Mouse (Mus musculus): ENCODE measurements around the gene Ergic1.

Gene Ergic1

DNA sequence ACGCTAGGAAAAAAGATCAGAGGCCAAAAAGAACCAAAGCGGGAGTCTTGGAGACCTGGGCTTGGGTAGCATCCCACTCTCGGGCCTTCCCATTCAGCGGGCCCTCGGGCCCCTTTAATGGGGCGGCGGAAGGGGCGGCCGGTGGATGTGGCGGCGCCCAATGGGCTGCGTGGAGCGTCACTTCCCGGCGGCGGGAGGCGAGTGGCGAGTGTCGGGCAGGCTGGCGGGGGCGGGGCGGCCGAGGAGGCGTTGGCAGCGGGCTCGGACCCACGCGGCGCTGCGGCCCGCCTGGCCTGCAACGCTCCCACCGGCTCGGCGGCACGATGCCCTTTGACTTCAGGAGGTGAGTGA is at the start of gene Ergic1:
Ergic1 (plus strand) TSS at position 200 of the 351 bp plus-strand sequence.
- under 1% methylated on average over 36 of the region's 36 CpGs for WGBS

- WGBS = 58% methylated on average over 7 of the region's 7 CpGs
Measured at GRCm38 (mm10) chr17:26511816-26512774, 49.2 kb upstream of the Ergic1 start.

DNA sequence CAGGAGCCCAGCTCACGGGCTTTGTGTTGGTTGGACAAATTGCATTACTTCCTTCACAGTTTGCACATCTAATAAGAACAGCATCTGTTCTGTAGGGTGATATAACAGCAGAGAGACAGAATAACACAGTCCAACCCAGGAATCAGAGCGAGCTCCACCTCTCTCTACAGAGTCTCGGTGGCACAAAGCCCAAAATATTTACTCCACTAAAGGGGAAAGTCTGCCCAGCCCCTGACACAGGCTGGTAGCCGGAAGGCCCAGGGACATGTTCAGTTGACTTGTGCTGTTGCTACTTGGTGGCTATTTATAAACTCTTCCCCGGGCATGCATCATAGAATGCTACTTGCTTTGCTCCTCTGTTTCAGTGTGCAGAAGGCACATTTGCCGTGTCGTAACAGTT is 48.3 kb upstream of the Ergic1 start:
- WGBS = 26% methylated on average over 7 of the region's 7 CpGs

- 90% methylated on average over 6 of the region's 6 CpGs for WGBS
Measured at GRCm38 (mm10) chr17:26513459-26514290, 47.6 kb upstream of the Ergic1 start.

- 90% methylated on average over 3 of the region's 3 CpGs for WGBS
Measured at GRCm38 (mm10) chr17:26514581-26515030, 46.7 kb upstream of the Ergic1 start.

GRCm38 (mm10) chr17:26515675-26516074 is 45.6 kb upstream of the Ergic1 start:
- 96% methylated on average over 4 of the region's 4 CpGs for WGBS

DNA sequence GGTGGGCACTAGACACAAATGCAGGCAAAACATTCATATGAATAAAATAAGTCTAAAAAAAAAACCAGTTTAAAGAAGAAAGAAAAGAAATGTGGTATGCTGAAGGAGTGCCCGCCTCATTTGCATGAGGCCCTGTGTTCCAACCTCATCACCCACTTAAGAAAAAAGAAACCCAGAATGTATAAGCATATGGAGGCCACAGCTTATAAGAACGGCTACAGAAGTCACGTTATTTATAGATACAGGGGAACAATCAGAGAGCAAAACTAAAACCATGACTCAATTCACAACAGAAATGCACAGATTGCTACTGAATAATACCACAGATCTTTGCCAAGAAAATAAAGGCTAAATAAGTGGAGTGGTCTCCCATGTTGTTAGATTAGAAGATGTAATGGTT is 43.0 kb upstream of the Ergic1 start:
- WGBS = 59% methylated on average over 3 of the region's 3 CpGs

GRCm38 (mm10) chr17:26522711-26523110 is 38.6 kb upstream of the Ergic1 start:
- 76% methylated on average over 4 of the region's 4 CpGs for WGBS

GRCm38 (mm10) chr17:26524801-26525200 is 36.5 kb upstream of the Ergic1 start:
- 52% methylated on average over 4 of the region's 4 CpGs for WGBS

DNA sequence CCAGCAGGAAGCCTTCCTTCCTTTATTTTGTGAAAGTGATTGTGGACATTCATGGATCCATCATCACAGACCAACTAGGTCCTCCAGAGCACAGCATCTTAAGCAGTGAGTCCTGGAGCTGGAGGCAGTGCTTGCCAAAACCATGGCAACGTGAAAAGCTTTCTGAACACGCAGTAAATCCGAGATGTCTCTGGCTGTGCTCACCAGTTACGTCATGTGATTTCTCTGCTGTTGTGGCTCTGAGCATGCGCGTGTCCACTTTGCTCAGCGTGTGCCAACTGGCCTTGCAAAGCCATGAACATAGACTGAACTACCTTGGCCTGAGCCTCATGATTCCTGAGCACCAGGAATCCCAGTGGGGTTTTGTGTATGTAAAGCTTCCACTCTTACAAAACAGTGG is 36.0 kb upstream of the Ergic1 start:
- WGBS = 31% methylated on average over 7 of the region's 7 CpGs

DNA sequence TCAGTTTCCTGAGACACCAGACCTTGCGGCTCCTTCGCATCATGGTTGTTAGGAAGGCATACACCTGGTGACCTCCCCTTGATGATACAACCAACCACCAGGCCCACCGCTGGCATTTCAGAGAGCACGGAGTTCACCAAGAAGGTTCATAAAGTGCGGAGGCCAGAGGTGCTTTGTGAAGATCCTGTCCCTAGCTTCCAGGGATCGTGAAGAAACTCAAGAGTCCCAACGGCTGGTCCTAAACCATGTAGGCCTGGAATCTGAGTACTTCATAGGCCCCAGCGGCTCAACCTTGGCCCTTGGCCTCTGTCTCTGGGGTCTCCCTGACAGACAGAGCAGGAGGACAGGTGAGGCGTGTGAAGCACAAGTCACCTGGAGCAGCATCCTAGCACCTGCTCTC is 34.0 kb upstream of the Ergic1 start:
- WGBS = 97% methylated on average over 9 of the region's 9 CpGs

DNA sequence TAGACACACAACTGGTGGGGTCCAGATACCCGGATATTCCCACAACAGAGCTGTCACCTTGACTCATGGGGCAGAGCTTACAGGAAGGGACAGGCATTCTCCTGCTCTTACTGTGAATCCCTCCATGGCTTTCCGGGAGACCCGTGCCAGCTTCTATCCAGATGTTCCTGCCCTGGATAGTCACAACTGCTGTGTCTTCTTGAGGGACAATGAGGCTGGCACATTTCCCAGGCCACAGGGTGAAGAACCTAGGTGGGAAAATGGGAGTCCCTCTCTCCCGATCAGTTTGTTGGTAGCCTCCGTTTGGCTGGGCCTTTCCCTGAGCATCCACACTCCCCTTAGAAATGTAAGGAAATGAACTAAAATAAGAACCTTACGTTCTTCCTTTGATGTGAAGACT is 32.5 kb upstream of the Ergic1 start:
- 58% methylated on average over 6 of the region's 6 CpGs for WGBS

- 78% methylated on average over 5 of the region's 5 CpGs for WGBS
Measured at GRCm38 (mm10) chr17:26529791-26530241, 31.5 kb upstream of the Ergic1 start.

- 48% methylated on average over 3 of the region's 3 CpGs for WGBS
Measured at GRCm38 (mm10) chr17:26530590-26531081, 30.7 kb upstream of the Ergic1 start.

DNA sequence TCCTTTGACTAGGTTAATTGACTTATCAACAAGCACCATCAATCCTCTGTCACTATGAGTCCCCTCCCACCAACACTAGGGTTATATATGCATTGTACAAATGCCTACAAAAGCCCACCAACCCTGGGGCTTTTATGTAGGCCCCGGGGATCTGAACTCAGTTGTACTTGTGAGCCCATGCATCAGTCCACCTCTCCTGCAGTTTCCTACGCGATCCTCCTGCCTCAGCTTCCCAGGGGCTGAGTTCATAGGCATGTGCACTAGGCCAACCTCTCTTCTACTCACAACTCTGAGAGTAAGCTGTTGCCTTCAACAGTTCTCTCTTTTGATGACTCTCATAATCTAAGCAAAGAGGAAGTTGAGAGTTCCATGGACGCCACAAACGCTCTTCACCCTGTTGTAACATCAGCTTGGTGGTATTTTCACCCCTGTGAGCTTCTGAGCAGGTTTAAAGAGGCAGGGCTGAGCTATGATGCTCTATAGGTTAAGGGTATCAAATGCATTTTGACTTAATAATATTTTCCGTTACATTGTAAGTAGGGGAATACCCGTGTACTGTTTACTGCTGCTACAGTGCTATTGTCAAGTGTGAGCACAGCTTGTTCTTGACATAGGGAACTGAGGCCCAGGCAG is 29.8 kb upstream of the Ergic1 start:
- WGBS = 92% methylated on average over 7 of the region's 7 CpGs

DNA sequence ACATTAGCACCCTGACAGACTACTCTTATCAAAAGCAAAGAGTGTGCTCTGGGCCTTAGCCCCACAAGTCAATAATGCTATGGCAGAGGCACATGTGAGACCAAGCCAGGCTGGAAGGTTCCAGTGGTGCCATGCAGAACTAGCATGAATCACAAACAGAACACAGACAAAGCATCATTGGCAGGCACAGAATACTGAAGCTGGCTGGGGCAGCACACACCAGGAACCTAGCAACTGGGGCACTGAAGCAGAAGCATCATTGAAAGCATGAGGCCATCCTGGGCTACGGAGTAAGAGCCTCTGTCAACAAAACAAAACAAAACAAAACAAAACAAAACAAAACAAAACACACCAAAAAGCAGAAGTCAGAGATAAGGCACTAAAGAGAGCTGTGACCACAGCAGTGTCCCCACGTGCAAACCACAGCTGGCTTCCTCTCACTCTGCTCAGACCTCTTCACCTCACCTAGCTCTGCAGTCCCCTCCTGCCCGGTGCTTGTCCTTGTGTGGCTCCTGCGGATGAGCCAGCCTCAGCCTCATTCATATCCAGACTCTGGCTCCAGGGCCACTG is 28.7 kb upstream of the Ergic1 start:
- 71% methylated on average over 4 of the region's 4 CpGs for WGBS

- 51% methylated on average over 5 of the region's 5 CpGs for WGBS
Measured at GRCm38 (mm10) chr17:26533871-26534372, 27.4 kb upstream of the Ergic1 start.

- 89% methylated on average over 5 of the region's 5 CpGs for WGBS
Measured at GRCm38 (mm10) chr17:26534695-26535094, 26.6 kb upstream of the Ergic1 start.

DNA sequence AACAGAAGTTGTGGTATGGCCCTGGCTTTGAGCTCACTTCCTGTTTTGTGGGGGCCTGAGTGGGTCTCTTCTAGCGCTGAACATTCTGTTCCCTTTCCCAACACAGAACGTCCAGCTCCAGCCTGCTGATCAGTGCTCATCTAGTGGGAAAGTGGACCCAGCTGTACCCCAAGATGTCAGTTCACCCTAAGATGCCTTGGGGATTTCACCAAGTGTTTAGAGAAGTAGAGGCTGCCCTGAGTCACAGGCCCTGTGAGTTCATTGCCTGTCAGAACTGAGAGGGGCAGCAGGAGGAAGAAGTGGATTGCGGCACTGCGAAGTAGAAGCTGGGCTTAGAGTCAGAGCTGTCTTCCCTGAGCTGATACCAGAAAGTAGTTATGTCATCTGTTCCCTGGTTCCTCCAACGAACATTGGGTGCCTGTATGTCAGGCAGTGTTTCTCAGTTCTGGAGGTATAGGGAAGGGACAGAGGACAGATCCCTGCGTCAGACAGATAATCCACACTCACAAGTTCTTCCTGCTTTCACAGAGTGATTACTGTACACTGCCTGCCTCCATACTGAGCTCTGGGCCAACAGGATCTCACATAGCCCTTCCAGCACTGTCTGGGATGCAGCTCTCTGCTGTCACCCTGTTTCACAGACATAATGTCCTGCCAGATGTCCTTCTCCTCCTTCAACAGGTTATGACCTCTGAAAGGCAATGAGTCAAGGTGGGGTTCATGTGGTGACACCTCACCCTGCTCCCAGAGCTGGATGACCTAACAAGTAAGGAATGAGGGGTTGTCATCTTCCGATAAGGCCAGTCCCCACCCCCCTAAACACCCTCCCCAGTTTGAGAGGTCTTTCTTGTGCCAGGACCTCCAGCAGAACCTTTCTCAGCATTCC is 25.8 kb upstream of the Ergic1 start:
- WGBS = 83% methylated on average over 7 of the region's 7 CpGs
